In genomic region chr7:49093596-49093995, GRCm38 (mm10) we compare ENCODE assay signal across 18 mouse cellular contexts.
A peak's percentile ranks its signal among the peaks of the same experiment; 100 is the strongest.
DNase-seq lines count a peak whose midpoint lies in the region; ATAC-seq and TF ChIP-seq lines count a peak whose summit lies in the region.
"Had no signal": no experiment of that assay in that cellular context is flagged by ENCODE, and none has a peak within 500 bp of the region (broad histone marks: within the 10 kb centered on the region; RNA-seq: fewer than 3 reads in every experiment).

No protein-coding gene starts in this region.

- no peaks in the 10 kb centered on the region for H3K4me1 ChIP-seq in stomach, postnatal 0 days (replicated peaks; ENCODE audit: control insufficient read depth, insufficient read depth)
- H3K4me1 ChIP-seq: limb, embryonic 15.5 days had no signal

- no peak overlapping the region for H3K27ac ChIP-seq in stomach, postnatal 0 days (replicated peaks)
- H3K27ac ChIP-seq: forebrain, embryonic 13.5 days; limb, embryonic 15.5 days; midbrain, embryonic 12.5 days had no signal

- ATAC-seq in stomach, postnatal 0 days (ENCODE audit: low FRiP score, low TSS enrichment): peak; percentile 88
- ATAC-seq: forebrain, embryonic 13.5 days had no signal

- H3K9me3 ChIP-seq in stomach, postnatal 0 days (ENCODE audit: control insufficient read depth, low read length): no peaks in the 10 kb centered on the region
- H3K9me3 ChIP-seq: forebrain, embryonic 13.5 days; heart, embryonic 12.5 days; limb, embryonic 15.5 days; midbrain, embryonic 12.5 days had no signal

- H3K36me3 ChIP-seq in stomach, postnatal 0 days (ENCODE audit: control insufficient read depth, insufficient read depth, low read length): no peaks in the 10 kb centered on the region
- H3K36me3 ChIP-seq: heart, embryonic 12.5 days; limb, embryonic 15.5 days; midbrain, embryonic 12.5 days had no signal

- no peak for TF ChIP-seq EP300 in stomach, postnatal 0 days (optimal IDR thresholded peaks at IDR 0.05)

- 62% methylated on average over 6 of the region's 6 CpGs for WGBS in stomach, postnatal 0 days

- no peak overlapping the region for H3K4me2 ChIP-seq in stomach, postnatal 0 days (replicated peaks; ENCODE audit: low read depth)
- H3K4me2 ChIP-seq: forebrain, embryonic 13.5 days; heart, embryonic 12.5 days; limb, embryonic 15.5 days; midbrain, embryonic 12.5 days had no signal

- no peak overlapping the region for H3K4me3 ChIP-seq in stomach, postnatal 0 days (ENCODE audit: low read depth, low read length)
- H3K4me3 ChIP-seq: forebrain, embryonic 13.5 days; heart, embryonic 12.5 days; limb, embryonic 15.5 days; midbrain, embryonic 12.5 days had no signal

- peak; percentile 31 for DNase-seq in cerebellum, adult 9-10 months
- DNase-seq in cerebellum, postnatal 14 days: no peak
- DNase-seq in urinary bladder, postnatal 14 days (ENCODE audit: low spot score): peak; percentile 44
- no peak for DNase-seq in urinary bladder, postnatal 10 days (ENCODE audit: low spot score)
- DNase-seq in fibroblast of lung, adult 2 months (ENCODE audit: low read depth): peak; percentile 86
- DNase-seq in stomach, postnatal 0 days (ENCODE audit: low spot score): peak; percentile 20
- DNase-seq in right cerebral cortex, adult 18-20 months: no peak
- no peak for DNase-seq in right cerebral cortex, postnatal 36 days (ENCODE audit: low spot score in 2 of 2)
- DNase-seq: adrenal gland, postnatal 25 days; cerebellum, adult 9-11 months; embryo, embryonic 11 days; gastrocnemius, postnatal 25 days; lung, postnatal 4 days; thymus, postnatal 14 days had no signal

- TF ChIP-seq CTCF in stomach, postnatal 0 days (IDR thresholded peaks at IDR 0.05; ENCODE audit: low read depth): no peak

- no peaks in the 10 kb centered on the region for H3K27me3 ChIP-seq in stomach, postnatal 0 days (ENCODE audit: control insufficient read depth, insufficient read depth, low read length)

- no peak overlapping the region for H3K9ac ChIP-seq in stomach, postnatal 0 days (ENCODE audit: low read length)
- H3K9ac ChIP-seq: forebrain, embryonic 13.5 days; heart, embryonic 12.5 days; limb, embryonic 15.5 days; midbrain, embryonic 12.5 days had no signal

Comparison
In these comparisons a context has a peak if more than half of its experiments do, and no peak if none do; other contexts are left out.
1. DNase-seq: peak in cerebellum, adult 9-10 months (single experiment), urinary bladder, postnatal 14 days (single experiment), fibroblast of lung, adult 2 months (single experiment) and stomach, postnatal 0 days (single experiment); none in cerebellum, postnatal 14 days (0 of 2), urinary bladder, postnatal 10 days (single experiment), right cerebral cortex, adult 18-20 months (single experiment) and right cerebral cortex, postnatal 36 days (0 of 2).